Mouse (Mus musculus) CH12F3 (cell line): ENCODE results near the gene Brdt.
"Not testable (repeated sequence)": the region's sequence is repeated elsewhere in the genome, so short reads cannot be mapped to it uniquely, and the experiment has no call there.

Experiments
- in situ Hi-C: fragments of 300-500 bp; cut with MboI; formaldehyde crosslinking; loops from 2 replicates; pipeline ENCODE4 v1.14.3; 2020; ENCODE audit warnings: low sequenced_read_pairs

Brdt gene

DNA sequence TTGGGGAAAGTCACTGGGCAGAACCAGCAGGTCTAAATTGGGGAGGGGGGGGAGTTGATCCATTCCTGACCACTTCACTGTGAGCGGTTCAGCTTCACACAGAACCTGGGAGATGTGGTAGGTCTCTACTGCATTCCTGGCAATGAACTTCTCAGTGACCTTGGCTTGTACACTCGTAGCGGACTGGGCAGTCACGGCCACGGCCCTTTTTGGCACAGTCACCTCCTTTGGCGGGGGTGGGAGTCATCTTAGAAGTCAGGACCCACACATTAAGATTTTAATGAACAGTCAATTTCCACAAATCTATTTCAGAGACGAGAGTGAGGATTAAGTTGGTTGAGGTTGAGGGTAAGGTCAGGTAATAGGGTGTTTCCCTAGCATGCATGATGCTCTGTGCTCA, 13.8 kb upstream of the Brdt start:
- in situ Hi-C loops, result loop anchor here (10.0 kb wide), 1 partner anchor 462 kb away; no protein-coding TSS in a partner anchor

- in situ Hi-C loops, result no loop called here
These were observed 10.3 kb upstream of the Brdt start for GRCm38 (mm10) chr5:107320703-107321102.

DNA sequence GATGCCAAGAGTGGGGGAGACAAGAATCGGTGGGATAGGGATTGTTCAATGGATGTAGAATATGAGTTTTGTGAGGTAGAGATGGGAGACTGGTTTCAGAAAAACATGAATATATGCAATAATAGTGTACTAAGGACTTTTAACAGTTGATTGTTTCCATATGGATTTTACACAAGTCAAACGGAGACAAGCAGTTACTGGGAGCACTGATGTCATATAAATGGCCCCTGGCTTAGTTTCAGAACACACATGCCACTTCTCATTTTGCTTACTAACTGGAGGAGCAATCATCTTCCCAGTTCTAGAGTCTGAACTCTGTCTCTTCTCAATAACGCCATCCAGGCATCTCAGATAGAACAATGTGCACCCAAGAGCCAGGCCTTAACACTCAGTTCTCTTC, 9.4 kb downstream of the Brdt start:
- in situ Hi-C loops, result no loop called here

- in situ Hi-C loops, result no loop called here
These were observed 11.9 kb downstream of the Brdt start for GRCm38 (mm10) chr5:107342891-107343290.

GRCm38 (mm10) chr5:107346214-107346613, 15.3 kb downstream of the Brdt start:
- in situ Hi-C loops, result no loop called here

DNA sequence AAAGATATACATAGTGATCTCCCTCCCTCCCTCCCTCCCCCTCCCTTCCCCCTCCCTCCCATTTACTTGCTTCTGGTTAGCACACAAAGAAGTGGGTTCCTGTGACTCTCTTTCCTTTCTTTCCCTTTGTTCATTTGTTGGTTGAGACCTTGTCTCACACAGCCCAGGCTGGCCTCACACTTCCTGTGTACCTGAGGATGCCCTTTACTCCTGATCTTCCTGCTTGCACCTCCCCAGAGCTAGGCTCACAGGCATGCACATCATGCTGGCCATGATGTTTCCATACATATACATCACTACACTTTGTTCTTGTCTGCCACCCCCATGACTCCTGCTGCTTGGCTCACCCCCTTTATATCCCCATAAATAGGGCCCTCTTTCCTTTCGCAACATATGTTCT, 21.6 kb downstream of the Brdt start:
- in situ Hi-C loops, result no loop called here

GRCm38 (mm10) chr5:107353981-107354380, 23.0 kb downstream of the Brdt start:
- in situ Hi-C loops, result no loop called here

GRCm38 (mm10) chr5:107355801-107356200, 24.8 kb downstream of the Brdt start:
- in situ Hi-C loops, result no loop called here

DNA sequence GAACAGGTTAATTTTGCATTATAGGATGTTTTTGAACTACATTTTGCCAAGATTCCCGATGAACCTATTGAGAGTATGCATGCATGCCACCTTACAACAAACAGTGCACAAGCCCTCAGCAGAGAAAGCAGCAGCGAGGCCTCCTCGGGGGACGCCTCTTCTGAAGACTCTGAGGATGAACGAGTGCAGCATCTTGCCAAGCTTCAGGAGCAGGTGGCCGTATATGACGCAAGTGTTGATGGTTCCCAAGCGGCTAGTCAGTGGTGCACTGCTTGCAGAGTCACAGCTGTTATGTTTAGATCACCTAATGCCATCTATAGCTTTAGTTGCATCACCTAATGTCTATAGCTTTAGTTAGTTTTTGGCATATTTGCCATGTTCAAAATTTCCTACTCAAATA, 26.8 kb downstream of the Brdt start:
- in situ Hi-C loops, result no loop called here

GRCm38 (mm10) chr5:107359395-107360053, 28.6 kb downstream of the Brdt start:
- in situ Hi-C loops, result no loop called here

DNA sequence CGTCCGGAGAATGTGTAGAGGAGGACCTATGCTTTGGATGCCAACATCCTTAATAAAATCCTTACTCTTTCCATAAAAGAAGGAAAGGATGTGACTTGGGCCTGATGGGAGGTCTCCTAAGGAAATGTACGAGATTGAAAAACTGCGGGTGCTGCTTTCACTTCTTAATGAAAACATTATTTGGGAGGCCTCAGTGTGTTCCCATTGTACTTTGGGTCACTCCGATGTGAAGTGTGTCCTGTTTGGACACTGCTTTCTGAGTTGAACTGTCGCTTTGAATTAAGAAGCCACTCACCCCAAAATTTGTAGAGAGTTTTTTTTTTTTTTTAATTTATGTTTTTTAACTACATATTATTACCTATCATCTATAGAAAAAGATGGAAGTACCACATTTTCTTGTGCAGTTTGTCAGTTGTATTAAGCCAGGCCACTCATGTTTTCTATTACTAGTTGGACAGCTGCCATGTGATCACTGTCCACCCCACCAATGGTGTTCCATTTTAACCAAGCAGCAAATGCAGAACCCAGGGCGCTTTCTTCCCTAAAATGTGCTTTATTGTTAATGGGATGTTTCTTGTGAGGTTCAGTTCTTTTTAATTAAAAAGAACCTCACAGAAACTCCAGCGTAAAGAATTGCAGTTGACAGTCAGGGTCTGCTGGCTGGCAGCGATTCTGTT, 29.2 kb downstream of the Brdt start:
- in situ Hi-C loops, result no loop called here

DNA sequence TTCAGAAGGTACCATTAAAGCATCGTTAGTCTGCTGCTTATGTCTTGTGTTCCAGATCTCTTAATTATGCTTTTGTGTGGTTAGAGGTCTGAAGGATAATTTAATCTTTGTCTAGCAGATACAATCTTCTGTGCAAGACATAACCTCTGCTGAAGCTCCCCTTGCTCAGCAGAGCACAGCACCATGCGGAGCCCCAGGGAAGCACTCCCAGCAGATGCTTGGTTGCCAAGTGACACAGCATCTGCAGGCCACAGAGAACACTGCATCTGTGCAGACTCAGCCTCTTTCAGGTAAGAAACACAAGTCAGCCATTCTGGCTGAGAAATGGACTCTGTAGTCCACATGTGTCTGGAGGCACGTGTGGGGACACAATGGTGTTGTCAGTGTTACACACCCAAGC, 39.1 kb downstream of the Brdt start:
- in situ Hi-C loops, result no loop called here

GRCm38 (mm10) chr5:107371335-107371734, 40.4 kb downstream of the Brdt start:
- in situ Hi-C loops, result no loop called here

- in situ Hi-C loops, result no loop called here
These were observed 42.3 kb downstream of the Brdt start for GRCm38 (mm10) chr5:107373256-107373655.

DNA sequence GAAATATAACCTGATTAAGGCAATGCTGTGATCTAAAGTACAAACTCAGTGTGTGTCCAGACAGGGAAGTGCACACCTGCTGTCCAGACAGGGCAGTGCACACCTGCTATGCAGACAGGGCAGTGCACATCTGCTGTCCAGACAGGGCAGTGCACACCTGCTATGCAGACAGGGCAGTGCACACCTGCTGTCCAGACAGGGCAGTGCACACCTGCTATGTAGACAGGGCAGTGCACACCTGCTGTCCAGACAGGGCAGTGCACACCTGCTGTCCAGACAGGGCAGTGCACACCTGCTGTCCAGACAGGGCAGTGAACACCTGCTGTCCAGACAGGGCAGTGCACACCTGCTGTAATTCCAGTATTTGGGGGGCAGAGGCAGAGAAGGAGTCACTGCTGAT, 55.5 kb downstream of the Brdt start:
- in situ Hi-C loops, result not testable (repeated sequence)

DNA sequence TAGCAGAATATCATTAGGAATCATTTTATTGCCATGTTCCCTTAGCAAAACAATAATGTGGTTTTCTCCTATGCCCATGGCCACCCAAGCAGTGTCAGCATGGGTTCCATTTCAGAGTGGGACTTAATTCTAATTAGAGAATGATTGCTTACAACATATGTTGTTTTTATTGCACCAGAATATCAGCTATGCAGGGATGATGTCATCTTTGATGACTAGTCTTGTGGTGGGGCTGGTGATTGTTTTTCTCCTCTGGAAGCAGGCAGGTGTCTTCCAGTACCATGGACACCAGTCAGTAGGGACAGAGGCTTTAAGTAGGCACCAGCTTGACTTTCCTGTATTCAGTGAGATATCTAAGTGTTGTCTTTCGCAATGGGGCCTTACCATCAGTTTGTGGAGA, 56.8 kb downstream of the Brdt start:
- in situ Hi-C loops, result no loop called here

GRCm38 (mm10) chr5:107389373-107389772, 58.4 kb downstream of the Brdt start:
- in situ Hi-C loops, result no loop called here

- in situ Hi-C loops, result no loop called here
These were observed 63.5 kb downstream of the Brdt start for GRCm38 (mm10) chr5:107394437-107394836.

DNA sequence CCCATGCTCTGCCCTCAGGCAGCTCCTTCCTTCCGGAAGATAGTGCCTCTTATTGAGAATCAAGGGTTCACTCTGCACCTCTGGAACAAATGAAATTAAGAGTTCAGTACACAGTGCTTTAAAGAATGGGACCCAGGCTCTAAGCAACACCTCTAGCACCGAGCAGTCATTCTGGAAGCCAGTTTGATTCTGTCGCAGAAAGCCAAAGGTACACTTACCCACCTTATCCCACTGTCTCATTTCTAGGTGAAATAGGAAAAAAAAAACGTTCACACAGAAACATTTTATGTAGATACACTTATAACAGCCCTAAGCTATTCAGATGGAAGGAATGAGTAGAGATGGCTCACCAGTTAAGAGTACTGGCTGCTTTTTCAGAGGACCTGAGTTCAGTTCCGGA, 71.5 kb downstream of the Brdt start, which contains the start of gene Ephx4:
Gene Ephx4, plus strand, starts transcription at position 301 of the 400 bp plus-strand sequence.
- in situ Hi-C loops, result no loop called here

- in situ Hi-C loops, result no loop called here
These were observed 72.3 kb downstream of the Brdt start for GRCm38 (mm10) chr5:107403011-107403946.

GRCm38 (mm10) chr5:107403947-107404684, 73.2 kb downstream of the Brdt start:
- in situ Hi-C loops, result no loop called here
